Mouse (Mus musculus) right cerebral cortex, postnatal 14 days (tissue): Measurements from ENCODE around the gene Spsb2.

ENCODE experiments used
- DNase-seq: peaks from one replicate; pipeline ENCODE4 v3.0.0; 2022

Gene Spsb2

GRCm38 (mm10) chr6:124859725-124860124 lies 51.3 kb downstream of the Spsb2 start:
- peak; percentile 92 for DNase-seq
